Comparison of ENCODE assay signal across 23 mouse cellular contexts in genomic region chr3:59030986-59031385, GRCm38 (mm10). TPM values are rescaled to one million over a fixed set of nuclear protein-coding genes. Genes with fewer than 3 reads are reported as not detected.
DNase-seq lines count a peak whose midpoint lies in the region; ATAC-seq and TF ChIP-seq lines count a peak whose summit lies in the region.
"Had no signal": no experiment of that assay in that cellular context is flagged by ENCODE, and none has a peak within 500 bp of the region (broad histone marks: within the 10 kb centered on the region; RNA-seq: fewer than 3 reads in every experiment).

No protein-coding gene starts in this region.

- no peak overlapping the region for H3K9ac ChIP-seq in hindbrain, embryonic 16.5 days (ENCODE audit: low read depth, low read length)
- no peak overlapping the region for H3K9ac ChIP-seq in midbrain, embryonic 13.5 days (replicated peaks)
- no peak overlapping the region for H3K9ac ChIP-seq in midbrain, postnatal 0 days (replicated peaks; ENCODE audit: low read length, poor library complexity, severe bottlenecking)
- H3K9ac ChIP-seq: embryonic facial prominence, embryonic 13.5 days; embryonic facial prominence, embryonic 15.5 days had no signal

- H3K4me3 ChIP-seq in hindbrain, embryonic 16.5 days (ENCODE audit: low read length) = no peak overlapping the region
- no peak overlapping the region for H3K4me3 ChIP-seq in hindbrain, embryonic 10.5 days
- no peak overlapping the region for H3K4me3 ChIP-seq in midbrain, embryonic 13.5 days (replicated peaks)
- no peak overlapping the region for H3K4me3 ChIP-seq in midbrain, postnatal 0 days (ENCODE audit: low read depth, low read length)
- H3K4me3 ChIP-seq: embryonic facial prominence, embryonic 13.5 days; embryonic facial prominence, embryonic 15.5 days; erythroblast, embryonic 14.5 days had no signal

- no peak overlapping the region for H3K27ac ChIP-seq in hindbrain, embryonic 16.5 days (ENCODE audit: low read depth, low read length)
- no peak overlapping the region for H3K27ac ChIP-seq in hindbrain, embryonic 10.5 days
- no peak overlapping the region for H3K27ac ChIP-seq in midbrain, embryonic 13.5 days
- H3K27ac ChIP-seq in midbrain, postnatal 0 days (ENCODE audit: low read depth, low read length) = no peak overlapping the region
- H3K27ac ChIP-seq: embryonic facial prominence, embryonic 13.5 days; embryonic facial prominence, embryonic 15.5 days had no signal

- TF ChIP-seq CTCF in midbrain, postnatal 0 days (IDR thresholded peaks at IDR 0.05) = no peak

- peak; percentile 17; the same call in 1 of the 2 replicates for ATAC-seq in hindbrain, embryonic 16.5 days
- ATAC-seq in midbrain, embryonic 13.5 days = 0 out of 2 replicates have a peak, but pooled peaks have one; percentile 14
- no peak for ATAC-seq in midbrain, postnatal 0 days (ENCODE audit: low FRiP score)
- ATAC-seq: forebrain, embryonic 14.5 days; forebrain, embryonic 16.5 days had no signal

- no peaks in the 10 kb centered on the region for H3K4me1 ChIP-seq in hindbrain, embryonic 16.5 days (ENCODE audit: control insufficient read depth, insufficient read depth, low read depth, low read length)
- H3K4me1 ChIP-seq in hindbrain, embryonic 10.5 days (replicated peaks) = no peaks in the 10 kb centered on the region
- no peaks in the 10 kb centered on the region for H3K4me1 ChIP-seq in midbrain, embryonic 13.5 days (replicated peaks)
- no peaks in the 10 kb centered on the region for H3K4me1 ChIP-seq in midbrain, postnatal 0 days (ENCODE audit: insufficient read depth, low read length)
- H3K4me1 ChIP-seq: embryonic facial prominence, embryonic 13.5 days; embryonic facial prominence, embryonic 15.5 days had no signal

- no peaks in the 10 kb centered on the region for H3K27me3 ChIP-seq in hindbrain, embryonic 16.5 days (replicated peaks; ENCODE audit: control insufficient read depth, insufficient read depth, low read length)
- H3K27me3 ChIP-seq in hindbrain, embryonic 10.5 days (ENCODE audit: insufficient read depth, poor library complexity, severe bottlenecking) = no peaks in the 10 kb centered on the region
- no peaks in the 10 kb centered on the region for H3K27me3 ChIP-seq in midbrain, embryonic 13.5 days
- no peaks in the 10 kb centered on the region for H3K27me3 ChIP-seq in midbrain, postnatal 0 days (ENCODE audit: insufficient read depth, low read length)
- H3K27me3 ChIP-seq: embryonic facial prominence, embryonic 13.5 days; embryonic facial prominence, embryonic 15.5 days had no signal

- DNase-seq in heart, adult 11 months = peak; percentile 52
- no peak for DNase-seq in heart, postnatal 36 days
- DNase-seq in hindbrain, embryonic 10.5 days (ENCODE audit: low spot score) = no peak
- DNase-seq in midbrain, postnatal 0 days (ENCODE audit: low spot score) = no peak
- DNase-seq: adrenal gland, adult 2 months; adrenal gland, postnatal 10 days; adrenal gland, postnatal 25 days; cerebellum, adult 11 months; cerebellum, adult 18-20 months; cerebellum, adult 8-10 months; cerebellum, adult 9-11 months; cerebellum, postnatal 14 days; cerebellum, postnatal 36 days; embryo, embryonic 11 days had no signal

- H3K9me3 ChIP-seq in hindbrain, embryonic 16.5 days (ENCODE audit: control insufficient read depth, low read length) = no peaks in the 10 kb centered on the region
- H3K9me3 ChIP-seq in hindbrain, embryonic 10.5 days = no peaks in the 10 kb centered on the region
- no peaks in the 10 kb centered on the region for H3K9me3 ChIP-seq in midbrain, embryonic 13.5 days
- no peaks in the 10 kb centered on the region for H3K9me3 ChIP-seq in midbrain, postnatal 0 days (ENCODE audit: low read length)
- H3K9me3 ChIP-seq: embryonic facial prominence, embryonic 13.5 days; embryonic facial prominence, embryonic 15.5 days had no signal

- WGBS in hindbrain, embryonic 16.5 days = 84% methylated on average over 4 of the region's 4 CpGs
- WGBS in hindbrain, embryonic 10.5 days = 77% methylated on average over 4 of the region's 4 CpGs
- WGBS in midbrain, embryonic 13.5 days = 79% methylated on average over 4 of the region's 4 CpGs
- 78% methylated on average over 4 of the region's 4 CpGs for WGBS in midbrain, postnatal 0 days

- H3K36me3 ChIP-seq in hindbrain, embryonic 16.5 days (ENCODE audit: control insufficient read depth, insufficient read depth, low read length) = no peaks in the 10 kb centered on the region
- 0 out of 2 replicates have a peak, but pooled peaks cover 4% of the 10 kb centered on the region for H3K36me3 ChIP-seq in hindbrain, embryonic 10.5 days
- no peaks in the 10 kb centered on the region for H3K36me3 ChIP-seq in midbrain, embryonic 13.5 days
- no peaks in the 10 kb centered on the region for H3K36me3 ChIP-seq in midbrain, postnatal 0 days (ENCODE audit: insufficient read depth, low read length)
- H3K36me3 ChIP-seq: embryonic facial prominence, embryonic 13.5 days; embryonic facial prominence, embryonic 15.5 days had no signal

- intact Hi-C loops in heart, postnatal 36 days (cut with DNase I) = no loop called here

- H3K4me2 ChIP-seq in hindbrain, embryonic 16.5 days (ENCODE audit: low read length) = no peak overlapping the region
- H3K4me2 ChIP-seq in midbrain, embryonic 13.5 days (replicated peaks) = no peak overlapping the region
- H3K4me2 ChIP-seq in midbrain, postnatal 0 days (ENCODE audit: low read depth, low read length, poor library complexity, severe bottlenecking) = no peak overlapping the region
- H3K4me2 ChIP-seq: embryonic facial prominence, embryonic 13.5 days; embryonic facial prominence, embryonic 15.5 days had no signal

RNA-seq across cellular contexts. Expression of gene Med12l, which starts 25.4 kb away (rescaled TPM):
- 1 to 10 TPM; 6.2 to 6.6 TPM for total RNA-seq in heart, postnatal 36 days (2021)
- polyA plus RNA-seq in hindbrain, embryonic 16.5 days (2015; fragmentation: Nextera tagmentation; extraction: Ambion mirVana) = 3.9 and 4.1 TPM in 2 replicates
- 3.1 and 3.9 TPM in 2 replicates for polyA plus RNA-seq in hindbrain, embryonic 10.5 days (2016; fragmentation: Nextera tagmentation; extraction: Ambion mirVana)
- 4.0 and 4.4 TPM in 2 replicates for polyA plus RNA-seq in midbrain, embryonic 13.5 days (2015; fragmentation: Nextera tagmentation; extraction: Ambion mirVana)
- 23.0 and 25.8 TPM in 2 replicates for total RNA-seq in midbrain, postnatal 0 days (2014; rRNA removed)
- 3.0 and 3.7 TPM in 2 replicates for polyA plus RNA-seq in midbrain, postnatal 0 days (2015; fragmentation: Nextera tagmentation; extraction: Ambion mirVana)
- total RNA-seq: MEL had no signal
- polyA plus RNA-seq: C2C12; erythroblast, embryonic 14.5 days had no signal
